Mouse (Mus musculus) forebrain, postnatal 0 days (tissue): ENCODE measurements around the gene Pdcd6ip. TPM values are rescaled to one million over a fixed set of nuclear protein-coding genes. Genes with fewer than 3 reads are reported as not detected.

Source experiments
- ATAC-seq: fragments of 200-750 bp; cut with Nextera tagmentation; 2 replicates; pipeline ENCODE4 v1.8.0; 2017; ENCODE audit warnings: mild to moderate bottlenecking, moderate library complexity
- DNase-seq: peaks from one replicate; pipeline ENCODE4 v3.0.0-alpha.2; 2015
- H3K27ac ChIP-seq: fragments of 300-500 bp; sonication (generic); 2 replicates; pipeline ENCODE4 v1.5.1; 2014; ENCODE audit warnings: low read depth, mild to moderate bottlenecking, antibody characterized with exemption, low read length, moderate library complexity, mixed read lengths
- H3K27me3 ChIP-seq: fragments of 300-500 bp; sonication (generic); 2 replicates; pipeline ENCODE4 v1.6.1; 2014; ENCODE audit warnings: mild to moderate bottlenecking, low read length, mixed read lengths; ENCODE audit not compliant: insufficient read depth
- H3K36me3 ChIP-seq: fragments of 300-500 bp; sonication (generic); 2 replicates; pipeline ENCODE4 v1.6.1; 2014; ENCODE audit warnings: mild to moderate bottlenecking, moderate library complexity; ENCODE audit not compliant: insufficient read depth
- H3K4me1 ChIP-seq: fragments of 300-500 bp; sonication (generic); 2 replicates; pipeline ENCODE4 v1.6.1; 2014; ENCODE audit warnings: antibody characterized with exemption; ENCODE audit not compliant: insufficient read depth
- H3K4me2 ChIP-seq: fragments of 300-500 bp; sonication (generic); 2 replicates; pipeline ENCODE4 v1.6.1; 2014; ENCODE audit warnings: low read depth, mild to moderate bottlenecking, moderate library complexity
- H3K4me3 ChIP-seq: fragments of 300-500 bp; sonication (generic); 2 replicates; pipeline ENCODE4 v1.5.1; 2014; ENCODE audit warnings: low read depth, low read length, mixed read lengths
- H3K9ac ChIP-seq: fragments of 300-500 bp; sonication (generic); 2 replicates; pipeline ENCODE4 v1.6.1; 2014; ENCODE audit warnings: mild to moderate bottlenecking
- H3K9me3 ChIP-seq: fragments of 300-500 bp; sonication (generic); 2 replicates; pipeline ENCODE4 v1.6.1; 2016; ENCODE audit warnings: low read length
- CTCF ChIP-seq: sonication (generic); IDR thresholded peaks from 2 replicates; pipeline ENCODE4 v1.5.1; 2016; ENCODE audit warnings: antibody characterized with exemption, control low read depth, low read depth
- WGBS: fragments of 180-500 bp; shearing (Covaris S2); extraction: QIAGEN DNeasy Blood & Tissue Kit; methylation state at CpG from one replicate; pipeline ENCODE4 v1.1.7; 2014; 5-methylcytosine and 5-hydroxymethylcytosine counted together
- polyA plus RNA-seq: library from polyadenylated mRNA; unstranded; fragments of >200 nt; fragmentation: Nextera tagmentation; extraction: Ambion mirVana; gene quantifications from 2 replicates; pipeline ENCODE4 v1.2.1, GENCODE M21; 2015
- total RNA-seq: library from RNA; depleted of rRNA; stranded (reverse); fragments of >200 nt; gene quantifications from 2 replicates; pipeline ENCODE4 v1.2.3, GENCODE M21; 2014

Pdcd6ip gene
- total and polyA plus RNA-seq, 2 experiments from 2014 or later = 29.3 to 34.7 TPM

DNA sequence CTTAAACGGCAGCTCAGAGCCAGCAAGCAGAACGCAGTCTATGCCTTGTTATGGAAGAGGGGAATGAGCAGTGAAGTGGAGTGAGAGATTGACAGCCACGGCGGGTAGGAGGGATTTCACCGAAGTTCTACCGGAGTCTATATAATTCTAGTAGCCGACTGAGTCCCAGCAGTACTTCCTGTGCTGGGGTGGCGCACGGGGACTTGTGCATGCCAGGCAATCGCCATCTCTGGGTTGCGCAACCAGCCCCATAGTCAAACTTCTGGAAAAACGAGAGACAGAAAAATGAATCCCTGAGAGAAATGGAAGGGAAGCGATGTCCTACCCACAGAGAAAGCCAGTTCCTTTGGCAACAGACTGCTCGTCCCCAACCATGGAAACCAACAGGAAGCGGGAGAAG is 16.6 kb upstream of the Pdcd6ip start:
- no peak overlapping the region for H3K9ac ChIP-seq
- ATAC-seq (no peak), DNase-seq (no peak)
- no peak overlapping the region for H3K4me3 ChIP-seq
- 85% methylated on average over 15 of the region's 15 CpGs for WGBS
- no peak overlapping the region for H3K4me2 ChIP-seq
- H3K4me1 ChIP-seq = no peaks in the 10 kb centered on the region
- H3K27me3 ChIP-seq = no peaks in the 10 kb centered on the region
- H3K9me3 ChIP-seq = no peaks in the 10 kb centered on the region
- no peak for TF ChIP-seq CTCF
- H3K36me3 ChIP-seq = no peaks in the 10 kb centered on the region
- no peak overlapping the region for H3K27ac ChIP-seq

GRCm38 (mm10) chr9:113719063-113719462 is 11.0 kb upstream of the Pdcd6ip start:
- Histone ChIP-seq H3K27me3 (no peaks in the 10 kb centered on the region), H3K36me3 (no peaks in the 10 kb centered on the region), H3K4me3 (no peak overlapping the region), H3K9ac (no peak overlapping the region), H3K4me1 (no peaks in the 10 kb centered on the region), H3K9me3 (no peaks in the 10 kb centered on the region), H3K4me2 (no peak overlapping the region), H3K27ac (no peak overlapping the region)
- peak; percentile 66 for TF ChIP-seq CTCF
- ATAC-seq (peak; percentile 68), DNase-seq (peak; percentile 30)
- WGBS = 34% methylated on average over 5 of the region's 5 CpGs

- Histone ChIP-seq H3K4me3 (no peak overlapping the region), H3K36me3 (no peaks in the 10 kb centered on the region), H3K9ac (no peak overlapping the region), H3K4me1 (peaks cover 14% of the 10 kb centered on the region), H3K27ac (no peak overlapping the region), H3K9me3 (no peaks in the 10 kb centered on the region), H3K4me2 (no peak overlapping the region), H3K27me3 (no peaks in the 10 kb centered on the region)
- no peak for TF ChIP-seq CTCF
- 82% methylated on average over 12 of the region's 12 CpGs for WGBS
- no peak for ATAC-seq
- DNase-seq = no peak
Measured at GRCm38 (mm10) chr9:113710871-113711270, 2.8 kb upstream of the Pdcd6ip start.

DNA sequence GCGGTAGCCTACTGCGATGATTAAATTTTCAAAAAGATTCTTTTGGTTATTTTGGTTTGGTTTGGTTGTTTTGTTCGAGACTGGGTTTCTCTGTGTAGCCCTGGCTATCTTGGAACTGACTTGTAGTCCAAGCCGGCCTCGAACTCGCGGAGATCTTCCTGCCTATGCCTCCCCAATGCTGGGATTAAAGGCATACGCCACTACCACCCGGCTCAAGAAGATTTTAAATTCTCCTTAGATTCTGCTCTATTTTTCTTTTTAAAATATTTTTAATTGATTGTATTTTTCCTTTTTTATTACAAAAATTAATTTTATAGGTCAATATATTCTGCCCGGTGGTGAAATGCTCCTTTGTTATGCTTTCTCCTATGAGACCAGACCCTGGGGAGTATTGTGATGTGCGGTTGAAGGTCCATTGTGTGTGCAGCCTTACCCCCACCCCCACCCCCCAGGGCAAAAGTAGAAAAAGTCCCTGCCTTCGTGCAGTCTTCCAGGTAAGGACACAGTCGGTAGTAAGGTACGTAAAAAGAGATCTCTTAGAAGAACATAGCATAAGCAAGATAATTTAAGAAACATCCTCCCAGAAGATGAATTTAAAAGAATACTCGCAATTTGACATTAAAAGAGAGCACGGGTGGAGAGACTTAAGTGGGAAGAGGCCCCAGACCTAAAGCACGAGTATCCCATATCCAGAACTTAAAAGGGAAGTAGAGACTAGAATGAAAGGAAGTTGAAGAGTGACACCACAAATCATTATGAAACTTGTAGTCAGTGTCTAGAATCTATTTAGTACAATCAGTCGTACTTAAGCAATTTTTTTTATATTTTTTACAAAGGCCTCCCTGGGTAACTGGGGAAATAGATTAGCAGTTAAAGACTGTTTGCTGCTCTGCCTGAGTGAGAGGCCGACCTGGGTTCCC is 562 bp upstream of the Pdcd6ip start:
- ATAC-seq (no peak; the same call in 1 of the 2 replicates), DNase-seq (no peak)
- no peaks in the 10 kb centered on the region for H3K36me3 ChIP-seq
- peak overlapping the region; percentile 97 for H3K4me3 ChIP-seq
- WGBS = 57% methylated on average over 19 of the region's 19 CpGs
- H3K27ac ChIP-seq = peak overlapping the region; percentile 79; the same call in 1 of the 2 replicates
- peak overlapping the region; percentile 74 for H3K4me2 ChIP-seq
- H3K9me3 ChIP-seq = no peaks in the 10 kb centered on the region
- no peak for TF ChIP-seq CTCF
- no peaks in the 10 kb centered on the region for H3K27me3 ChIP-seq
- H3K4me1 ChIP-seq = peaks cover 14% of the 10 kb centered on the region
- peak overlapping the region; percentile 95 for H3K9ac ChIP-seq

- H3K27ac ChIP-seq = no peak overlapping the region
- no peak for DNase-seq
- no peak for ATAC-seq
Measured at GRCm38 (mm10) chr9:113706841-113707240, 1.2 kb downstream of the Pdcd6ip start.

DNA sequence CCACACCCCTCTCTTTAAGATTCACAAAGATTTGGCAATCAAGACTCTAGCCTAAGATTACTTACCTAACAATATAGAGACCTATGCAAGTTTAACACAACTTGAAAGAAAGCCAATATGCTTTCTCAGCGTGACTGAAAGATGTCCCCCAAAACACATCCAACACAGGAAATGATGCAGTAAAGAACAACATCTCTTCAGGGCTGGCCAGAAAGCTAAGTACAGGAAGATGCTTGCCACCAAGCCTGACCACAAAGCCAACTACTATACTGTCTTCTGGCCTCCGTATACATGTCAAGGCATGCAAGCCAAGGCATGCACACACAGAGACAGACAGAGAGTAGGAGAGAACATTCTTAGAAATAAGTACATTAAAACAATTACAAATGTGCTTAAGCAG is 2.0 kb downstream of the Pdcd6ip start:
- H3K4me3 ChIP-seq = no peak overlapping the region
- no peaks in the 10 kb centered on the region for H3K9me3 ChIP-seq
- no peak for DNase-seq
- no peak overlapping the region for H3K27ac ChIP-seq
- no peaks in the 10 kb centered on the region for H3K27me3 ChIP-seq
- 84% methylated on average over 2 of the region's 2 CpGs for WGBS
- H3K4me2 ChIP-seq = peak overlapping the region; percentile 74
- peaks cover 14% of the 10 kb centered on the region for H3K4me1 ChIP-seq
- H3K36me3 ChIP-seq = no peaks in the 10 kb centered on the region
- H3K9ac ChIP-seq = no peak overlapping the region
- ATAC-seq = no peak
- no peak for TF ChIP-seq CTCF

More at GRCm38 (mm10) chr9:113706841-113707240, 1.2 kb downstream of the Pdcd6ip start:
- WGBS = 59% methylated on average over 9 of the region's 9 CpGs
- 0 out of 2 replicates have a peak overlapping the region, but pooled peaks have one; percentile 1 for H3K9ac ChIP-seq
- no peaks in the 10 kb centered on the region for H3K27me3 ChIP-seq
- peak overlapping the region; percentile 74 for H3K4me2 ChIP-seq
- peaks cover 14% of the 10 kb centered on the region for H3K4me1 ChIP-seq
- no peak for TF ChIP-seq CTCF
- H3K4me3 ChIP-seq = peak overlapping the region; percentile 97
- H3K9me3 ChIP-seq = no peaks in the 10 kb centered on the region
- H3K36me3 ChIP-seq = no peaks in the 10 kb centered on the region

DNA sequence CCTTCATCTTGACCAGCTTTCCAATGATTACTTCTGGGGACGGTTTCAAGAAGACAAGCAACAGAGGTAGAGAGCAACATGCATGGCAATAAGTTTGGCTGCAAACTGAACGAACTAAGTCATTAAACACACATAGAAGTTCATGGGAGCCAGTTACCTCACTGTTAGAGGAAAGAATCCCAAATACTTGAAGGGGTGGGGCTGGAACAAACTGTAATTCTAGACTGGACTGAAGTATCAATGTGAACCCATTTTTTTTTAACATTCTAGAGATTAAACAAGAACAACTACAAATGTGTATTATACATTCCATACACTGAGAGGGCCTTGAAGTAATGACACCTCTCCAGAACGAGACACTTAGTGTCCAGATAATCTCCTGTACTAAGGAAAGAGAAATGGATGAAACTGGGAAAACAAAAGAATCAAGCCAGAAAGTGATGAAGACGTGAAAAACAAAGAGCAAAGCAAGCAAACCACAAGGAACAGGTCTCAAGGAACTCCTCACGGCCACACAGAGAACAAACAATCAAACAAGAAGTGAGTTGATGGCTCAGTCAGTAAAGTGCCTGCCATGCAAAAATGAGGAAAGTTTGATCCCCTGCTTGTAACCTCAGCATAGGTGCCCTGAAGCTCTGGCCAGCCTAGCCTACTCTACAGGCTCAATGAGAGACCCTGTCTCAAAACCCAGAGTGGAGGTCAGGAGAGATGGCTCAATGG is 6.5 kb downstream of the Pdcd6ip start:
- 84% methylated on average over 5 of the region's 5 CpGs for WGBS

More for the DNA sequence above, 6.5 kb downstream of the Pdcd6ip start:
- TF ChIP-seq CTCF = no peak
- H3K27me3 ChIP-seq = no peaks in the 10 kb centered on the region
- H3K4me3 ChIP-seq = no peak overlapping the region
- H3K4me2 ChIP-seq = no peak overlapping the region
- no peaks in the 10 kb centered on the region for H3K9me3 ChIP-seq
- peaks cover 8% of the 10 kb centered on the region; the same call in 1 of the 2 replicates for H3K36me3 ChIP-seq
- ATAC-seq = no peak
- no peak for DNase-seq
- peaks cover 7% of the 10 kb centered on the region for H3K4me1 ChIP-seq
- H3K27ac ChIP-seq = no peak overlapping the region
- no peak overlapping the region for H3K9ac ChIP-seq
